Mouse (Mus musculus): ENCODE measurements around the gene Unc13d. TPM values are rescaled to one million over a fixed set of nuclear protein-coding genes. Genes with fewer than 3 reads are reported as not detected.
A peak's percentile ranks its signal among the peaks of the same experiment; 100 is the strongest.

Gene Unc13d
- polyA plus RNA-seq, 1 experiment: 5.7 TPM

DNA sequence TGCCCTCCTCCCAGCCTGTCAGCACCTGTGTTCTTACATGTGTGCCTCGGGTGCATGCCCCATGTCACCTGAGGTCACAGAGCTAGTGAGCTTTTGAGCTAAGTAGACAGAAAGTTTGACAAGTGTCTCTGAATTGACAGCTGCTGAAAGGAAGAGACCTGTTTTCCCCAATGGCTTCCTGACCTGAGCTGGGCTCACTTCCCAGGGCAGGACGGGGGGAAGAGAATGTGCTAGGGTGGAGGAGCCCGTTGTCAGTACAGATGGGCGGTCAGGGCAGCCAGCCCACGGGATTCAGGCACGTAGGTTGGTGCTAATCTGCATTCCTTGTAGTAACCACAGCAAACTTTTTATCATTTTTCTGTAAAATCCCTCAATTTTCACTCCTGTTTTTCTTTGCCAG is 37.2 kb downstream of the Unc13d start:
- TF ChIP-seq CTCF (IDR thresholded peaks at IDR 0.05; ENCODE audit: low read depth, low read length) (no peak), EP300 (IDR thresholded peaks at IDR 0.05; ENCODE audit: insufficient read depth, low read depth, low read length) (no peak), POLR2A (IDR thresholded peaks at IDR 0.05; ENCODE audit: insufficient read depth, low read length) (no peak)
- no peaks in the 10 kb centered on the region; the same call in 1 of the 2 replicates for H3K9me3 ChIP-seq (replicated peaks; ENCODE audit: control insufficient read depth, insufficient read depth, low read length, poor library complexity, severe bottlenecking)
- no peak overlapping the region for H3K4me3 ChIP-seq (ENCODE audit: low read depth, low read length)
- H3K27me3 ChIP-seq (ENCODE audit: control insufficient read depth, insufficient read depth, low read length, poor library complexity, severe bottlenecking): no peaks in the 10 kb centered on the region
- H3K27ac ChIP-seq (ENCODE audit: insufficient read depth, low read length): no peak overlapping the region
- no peak overlapping the region for H3K9ac ChIP-seq (ENCODE audit: low read depth, poor library complexity, severe bottlenecking)
- H3K4me1 ChIP-seq (ENCODE audit: control insufficient read depth, insufficient read depth, low read length): no peaks in the 10 kb centered on the region
- peaks cover 20% of the 10 kb centered on the region for H3K36me3 ChIP-seq (ENCODE audit: control insufficient read depth, insufficient read depth, low read length, poor library complexity, severe bottlenecking)

- H3K9ac ChIP-seq (ENCODE audit: low read depth, poor library complexity, severe bottlenecking): no peak overlapping the region
- H3K27me3 ChIP-seq (ENCODE audit: control insufficient read depth, insufficient read depth, low read length, poor library complexity, severe bottlenecking): no peaks in the 10 kb centered on the region
- peaks cover 16% of the 10 kb centered on the region for H3K9me3 ChIP-seq (replicated peaks; ENCODE audit: control insufficient read depth, insufficient read depth, low read length, poor library complexity, severe bottlenecking)
- no peak for TF ChIP-seq POLR2A (IDR thresholded peaks at IDR 0.05; ENCODE audit: insufficient read depth, low read length)
- TF ChIP-seq CTCF (IDR thresholded peaks at IDR 0.05; ENCODE audit: low read depth, low read length): no peak
- TF ChIP-seq EP300 (IDR thresholded peaks at IDR 0.05; ENCODE audit: insufficient read depth, low read depth, low read length): no peak
- H3K36me3 ChIP-seq (ENCODE audit: control insufficient read depth, insufficient read depth, low read length, poor library complexity, severe bottlenecking): peaks cover 23% of the 10 kb centered on the region
- H3K4me3 ChIP-seq (ENCODE audit: low read depth, low read length): no peak overlapping the region
- no peaks in the 10 kb centered on the region for H3K4me1 ChIP-seq (ENCODE audit: control insufficient read depth, insufficient read depth, low read length)
- H3K27ac ChIP-seq (ENCODE audit: insufficient read depth, low read length): no peak overlapping the region
These were observed 39.9 kb downstream of the Unc13d start for GRCm38 (mm10) chr11:116037826-116038225.

GRCm38 (mm10) chr11:116036671-116037070 is 41.1 kb downstream of the Unc13d start:
- TF ChIP-seq CTCF (IDR thresholded peaks at IDR 0.05; ENCODE audit: low read depth, low read length) (no peak), POLR2A (IDR thresholded peaks at IDR 0.05; ENCODE audit: insufficient read depth, low read length) (no peak), EP300 (IDR thresholded peaks at IDR 0.05; ENCODE audit: insufficient read depth, low read depth, low read length) (no peak)
- Histone ChIP-seq H3K27ac (ENCODE audit: insufficient read depth, low read length) (no peak overlapping the region), H3K27me3 (ENCODE audit: control insufficient read depth, insufficient read depth, low read length, poor library complexity, severe bottlenecking) (no peaks in the 10 kb centered on the region), H3K4me3 (ENCODE audit: low read depth, low read length) (no peak overlapping the region), H3K4me1 (ENCODE audit: control insufficient read depth, insufficient read depth, low read length) (no peaks in the 10 kb centered on the region), H3K9ac (ENCODE audit: low read depth, poor library complexity, severe bottlenecking) (no peak overlapping the region), H3K9me3 (replicated peaks; ENCODE audit: control insufficient read depth, insufficient read depth, low read length, poor library complexity, severe bottlenecking) (peaks cover 16% of the 10 kb centered on the region), H3K36me3 (ENCODE audit: control insufficient read depth, insufficient read depth, low read length, poor library complexity, severe bottlenecking) (peaks cover 25% of the 10 kb centered on the region)

GRCm38 (mm10) chr11:116034584-116034983 is 43.2 kb downstream of the Unc13d start:
- Histone ChIP-seq H3K9me3 (replicated peaks; ENCODE audit: control insufficient read depth, insufficient read depth, low read length, poor library complexity, severe bottlenecking) (peaks cover 16% of the 10 kb centered on the region), H3K36me3 (ENCODE audit: control insufficient read depth, insufficient read depth, low read length, poor library complexity, severe bottlenecking) (peaks cover 15% of the 10 kb centered on the region), H3K27me3 (ENCODE audit: control insufficient read depth, insufficient read depth, low read length, poor library complexity, severe bottlenecking) (no peaks in the 10 kb centered on the region), H3K27ac (ENCODE audit: insufficient read depth, low read length) (no peak overlapping the region), H3K4me1 (ENCODE audit: control insufficient read depth, insufficient read depth, low read length) (no peaks in the 10 kb centered on the region), H3K4me3 (ENCODE audit: low read depth, low read length) (no peak overlapping the region), H3K9ac (ENCODE audit: low read depth, poor library complexity, severe bottlenecking) (no peak overlapping the region)
- TF ChIP-seq POLR2A (IDR thresholded peaks at IDR 0.05; ENCODE audit: insufficient read depth, low read length) (no peak), EP300 (IDR thresholded peaks at IDR 0.05; ENCODE audit: insufficient read depth, low read depth, low read length) (no peak), CTCF (IDR thresholded peaks at IDR 0.05; ENCODE audit: low read depth, low read length) (no peak)

DNA sequence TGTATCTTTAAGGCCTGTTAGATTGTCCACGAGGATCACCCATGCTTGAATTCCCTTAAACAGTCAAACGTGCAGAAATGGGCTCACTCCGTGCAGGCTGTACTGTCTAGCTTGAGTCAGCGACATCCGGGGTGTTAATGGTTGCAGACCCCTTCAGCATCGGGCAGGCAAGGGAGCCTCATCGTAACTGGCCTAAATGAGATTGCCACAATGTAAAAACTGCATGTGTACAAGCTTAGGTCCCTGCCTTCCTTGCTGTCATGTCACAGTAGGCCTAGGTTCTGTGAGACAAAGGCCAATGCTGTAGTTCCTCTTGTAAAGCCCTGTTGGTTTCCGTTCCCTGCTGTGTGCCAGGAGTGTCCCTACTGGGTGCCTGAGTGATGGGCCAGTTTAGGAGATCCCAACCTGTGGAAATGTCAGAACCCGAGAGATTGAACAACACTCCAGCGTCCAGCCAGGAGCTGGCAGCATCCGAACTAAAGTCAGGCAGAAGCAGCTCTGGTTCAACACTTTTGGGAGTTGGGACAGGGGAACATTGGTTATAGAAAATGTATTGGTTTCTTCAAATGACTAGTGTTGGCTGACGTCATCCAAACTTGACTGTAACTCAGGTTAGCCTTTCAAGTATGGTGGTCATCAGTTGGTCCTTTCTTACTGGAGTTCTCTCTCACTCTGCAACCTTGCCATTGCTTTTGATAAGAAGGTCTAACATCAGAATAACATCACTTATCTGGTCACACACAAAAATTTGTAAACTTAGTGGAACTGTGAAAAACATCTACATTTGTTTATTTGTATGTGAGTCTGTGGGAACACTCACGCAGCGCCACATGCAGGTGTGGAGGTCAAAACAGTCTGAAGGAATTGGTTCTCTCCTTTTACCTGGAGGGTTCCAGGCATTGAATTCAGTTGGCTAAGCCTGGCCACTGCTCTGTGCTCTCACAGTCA is 46.6 kb downstream of the Unc13d start:
- H3K36me3 ChIP-seq (ENCODE audit: control insufficient read depth, insufficient read depth, low read length, poor library complexity, severe bottlenecking): peaks cover 12% of the 10 kb centered on the region
- TF ChIP-seq CTCF (IDR thresholded peaks at IDR 0.05; ENCODE audit: low read depth, low read length) (no peak), EP300 (IDR thresholded peaks at IDR 0.05; ENCODE audit: insufficient read depth, low read depth, low read length) (no peak), POLR2A (IDR thresholded peaks at IDR 0.05; ENCODE audit: insufficient read depth, low read length) (no peak)
- H3K4me1 ChIP-seq (ENCODE audit: control insufficient read depth, insufficient read depth, low read length): no peaks in the 10 kb centered on the region
- peaks cover 16% of the 10 kb centered on the region for H3K9me3 ChIP-seq (replicated peaks; ENCODE audit: control insufficient read depth, insufficient read depth, low read length, poor library complexity, severe bottlenecking)
- peak overlapping the region; percentile 54 for H3K27ac ChIP-seq (ENCODE audit: insufficient read depth, low read length)
- H3K27me3 ChIP-seq (ENCODE audit: control insufficient read depth, insufficient read depth, low read length, poor library complexity, severe bottlenecking): no peaks in the 10 kb centered on the region
- H3K9ac ChIP-seq (ENCODE audit: low read depth, poor library complexity, severe bottlenecking): peak overlapping the region; percentile 86
- peak overlapping the region; percentile 70 for H3K4me3 ChIP-seq (ENCODE audit: low read depth, low read length)

All from ES-Bruce4 (cell line).